Mouse (Mus musculus): Measurements from ENCODE around the gene Kntc1.
"Not testable (repeated sequence)": the region's sequence is repeated elsewhere in the genome, so short reads cannot be mapped to it uniquely, and the experiment has no call there.

Gene Kntc1

GRCm38 (mm10) chr5:123749065-123750064 is at the start of gene Kntc1, which contains the start of gene Rsrc2:
TSS of gene Kntc1 (plus strand) at chr5:123749716.
TSS of gene Rsrc2 (minus strand) at chr5:123749414.
- peak; percentile 99 for DNase-seq (ENCODE audit: low spot score)

- DNase-seq (ENCODE audit: low spot score), result peak; percentile 76
These were observed 48.9 kb upstream of the Kntc1 start for GRCm38 (mm10) chr5:123700625-123701024.

DNA sequence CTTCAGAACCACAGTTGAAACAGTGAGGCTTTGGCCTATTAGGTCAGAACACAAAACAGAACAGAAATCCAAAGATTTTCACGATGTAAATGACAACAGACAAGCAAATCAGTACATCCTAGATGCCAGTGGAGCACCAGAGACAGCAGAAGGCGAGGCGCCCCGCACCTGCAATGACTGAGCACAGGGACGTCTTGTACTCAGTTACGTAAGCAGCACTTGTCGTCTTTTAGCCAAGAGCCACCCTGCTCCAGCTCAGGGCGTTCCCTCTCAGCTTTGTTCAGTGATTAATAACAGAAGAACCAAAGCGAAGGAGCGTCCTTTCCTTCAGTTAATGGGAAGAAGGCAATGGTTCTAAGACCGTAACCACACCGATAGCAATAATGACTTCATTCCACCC is 40.9 kb upstream of the Kntc1 start:
- no peak for DNase-seq (ENCODE audit: low spot score)

DNA sequence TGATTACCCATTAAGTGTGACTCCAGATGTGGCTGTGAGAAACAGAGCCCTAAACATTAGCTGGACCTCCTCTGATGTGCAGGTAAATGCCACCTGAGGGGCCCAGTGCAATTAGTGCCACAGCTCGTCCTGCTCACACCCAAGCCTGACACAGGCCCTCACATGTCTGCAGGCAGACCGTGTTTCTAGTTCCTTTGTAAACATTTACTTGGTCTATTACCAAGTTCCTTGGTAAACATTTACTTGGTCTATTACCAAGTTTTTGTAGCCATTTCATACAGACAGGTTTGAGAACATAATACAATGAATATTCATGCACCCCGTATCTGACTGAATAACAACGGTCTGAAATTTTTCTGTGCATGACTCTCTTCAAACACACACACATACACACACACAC is 39.9 kb upstream of the Kntc1 start:
- DNase-seq (ENCODE audit: low spot score), result no peak

GRCm38 (mm10) chr5:123713782-123714181 is 35.7 kb upstream of the Kntc1 start:
- DNase-seq (ENCODE audit: low spot score), result no peak

GRCm38 (mm10) chr5:123714622-123715021 is 34.9 kb upstream of the Kntc1 start:
- no peak for DNase-seq (ENCODE audit: low spot score)

DNA sequence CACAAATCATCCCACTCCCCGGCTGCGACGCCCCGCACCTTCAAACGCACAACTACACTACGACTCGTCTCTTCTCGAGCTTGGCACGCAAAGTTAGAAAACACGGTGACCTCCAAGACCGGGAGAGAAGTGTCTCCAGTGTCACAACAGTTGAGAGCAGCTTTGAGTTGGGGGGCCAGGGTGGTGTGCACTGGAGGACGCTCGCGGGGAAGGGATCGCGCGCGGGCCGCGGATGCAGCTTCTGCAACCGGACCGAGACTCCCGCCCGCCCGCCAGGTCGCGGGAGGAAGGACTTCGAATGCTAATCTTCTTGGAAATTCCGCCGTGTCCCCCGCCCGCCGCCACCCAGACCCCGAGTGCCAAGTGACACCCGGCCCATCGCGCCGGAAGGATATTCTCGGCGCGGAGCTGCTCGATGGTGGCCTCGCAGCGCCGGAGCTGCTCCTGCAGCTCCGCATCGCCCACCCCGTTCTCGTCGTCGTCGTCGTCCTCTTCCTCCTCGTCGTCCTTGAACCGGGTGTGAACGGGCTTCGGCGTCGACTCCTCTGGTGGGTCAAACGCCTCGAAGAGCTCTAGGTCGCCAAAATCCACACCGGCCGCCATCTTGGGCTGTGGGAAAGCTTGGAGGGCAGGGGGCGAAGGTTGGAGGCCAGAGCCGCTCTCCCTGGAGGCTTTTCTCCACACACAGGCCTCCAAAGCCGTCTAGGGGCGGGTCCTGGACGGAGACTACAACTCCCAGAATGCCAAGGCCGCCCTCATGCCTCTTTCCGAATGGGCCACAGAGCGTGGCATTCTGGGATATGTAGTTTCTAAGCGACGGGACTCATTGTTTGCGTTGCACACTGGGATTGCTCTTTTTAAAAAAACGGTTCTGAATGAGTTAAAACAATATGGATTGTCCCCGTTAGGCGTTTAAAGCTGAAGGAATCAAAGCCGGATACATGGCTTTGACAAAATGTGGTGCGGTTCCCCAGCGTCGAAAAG is 28.9 kb upstream of the Kntc1 start, which contains the start of gene Zcchc8:
TSS of gene Zcchc8 (minus strand) at position 773 of the 984 bp plus-strand sequence.
- peak; percentile 96 for DNase-seq (ENCODE audit: low spot score)

- not testable (repeated sequence) for DNase-seq (ENCODE audit: low spot score)
These were observed 25.7 kb upstream of the Kntc1 start for GRCm38 (mm10) chr5:123723816-123724215.

- no peak for DNase-seq (ENCODE audit: low spot score)
These were observed 18.5 kb upstream of the Kntc1 start for GRCm38 (mm10) chr5:123730981-123731380.

DNA sequence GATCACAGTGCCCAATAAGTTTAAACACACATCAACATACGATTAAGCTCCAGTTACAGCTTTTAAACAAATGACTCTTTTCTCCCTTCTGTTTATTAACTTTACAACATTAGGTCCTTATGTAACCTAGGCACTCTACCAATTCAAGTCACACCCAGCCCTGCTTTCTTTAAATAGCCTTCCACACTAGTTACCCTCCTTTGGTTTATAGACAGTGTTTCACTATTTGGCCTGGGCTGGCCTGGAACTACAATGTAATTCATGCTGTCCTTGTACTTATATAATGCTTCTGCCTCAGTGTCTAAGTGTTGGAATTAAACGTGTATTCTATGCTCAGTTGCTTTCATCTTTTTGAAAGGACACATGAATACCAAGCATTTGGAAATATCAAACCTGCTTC is 5.2 kb upstream of the Kntc1 start:
- DNase-seq (ENCODE audit: low spot score), result no peak

- peak; percentile 39 for DNase-seq (ENCODE audit: low spot score)
These were observed 3.3 kb upstream of the Kntc1 start for GRCm38 (mm10) chr5:123746253-123746652.

GRCm38 (mm10) chr5:123747604-123748003 is 1.9 kb upstream of the Kntc1 start:
- no peak for DNase-seq (ENCODE audit: low spot score)

GRCm38 (mm10) chr5:123748339-123749064 is 1.0 kb upstream of the Kntc1 start:
- no peak for DNase-seq (ENCODE audit: low spot score)

- no peak for DNase-seq (ENCODE audit: low spot score)
These were observed 16.0 kb downstream of the Kntc1 start for GRCm38 (mm10) chr5:123765506-123765905.

DNA sequence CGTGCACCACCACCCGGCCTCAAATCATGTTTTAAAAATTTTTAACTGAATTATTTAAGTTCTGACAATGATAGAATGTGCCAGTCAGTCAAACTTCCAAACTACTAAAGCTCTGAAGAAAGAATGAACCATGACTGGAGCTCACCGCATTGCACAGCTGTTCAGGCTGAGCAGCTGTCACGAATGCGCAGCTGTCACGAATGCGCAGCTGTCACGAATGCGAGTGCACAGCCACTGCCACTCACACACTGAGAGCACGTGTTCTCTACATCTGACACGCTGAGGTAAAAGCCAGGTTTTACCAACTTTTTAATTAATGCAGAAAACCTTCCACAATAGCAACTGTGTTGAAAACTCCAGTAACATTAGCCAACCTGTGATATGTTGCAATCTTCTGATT is 16.9 kb downstream of the Kntc1 start:
- not testable (repeated sequence) for DNase-seq (ENCODE audit: low spot score)

GRCm38 (mm10) chr5:123773441-123773840 is 23.9 kb downstream of the Kntc1 start:
- DNase-seq (ENCODE audit: low spot score), result no peak

GRCm38 (mm10) chr5:123780716-123781115 is 31.2 kb downstream of the Kntc1 start:
- no peak for DNase-seq (ENCODE audit: low spot score)

GRCm38 (mm10) chr5:123781864-123782263 is 32.3 kb downstream of the Kntc1 start:
- DNase-seq (ENCODE audit: low spot score), result no peak

GRCm38 (mm10) chr5:123788976-123789375 is 39.5 kb downstream of the Kntc1 start:
- no peak for DNase-seq (ENCODE audit: low spot score)

DNA sequence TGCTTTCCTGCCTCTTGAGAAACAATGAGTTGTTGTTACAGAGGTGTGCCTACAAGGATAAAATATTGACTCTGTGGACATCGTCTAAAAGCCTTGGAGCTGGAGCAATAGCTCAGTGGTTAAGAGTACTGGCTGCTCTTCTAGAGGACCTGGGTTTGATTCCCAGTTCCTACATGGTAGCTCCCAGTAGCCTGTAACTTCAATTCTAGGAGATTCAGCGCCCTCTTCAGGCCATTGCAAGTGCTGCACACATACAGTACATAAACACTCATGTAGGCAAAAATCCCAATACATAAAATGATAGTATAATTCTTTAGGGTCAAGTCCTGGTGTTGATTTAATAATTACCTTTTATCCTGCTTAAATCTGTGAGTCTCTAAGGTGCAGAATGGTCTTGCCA is 43.6 kb downstream of the Kntc1 start:
- DNase-seq (ENCODE audit: low spot score), result no peak

DNA sequence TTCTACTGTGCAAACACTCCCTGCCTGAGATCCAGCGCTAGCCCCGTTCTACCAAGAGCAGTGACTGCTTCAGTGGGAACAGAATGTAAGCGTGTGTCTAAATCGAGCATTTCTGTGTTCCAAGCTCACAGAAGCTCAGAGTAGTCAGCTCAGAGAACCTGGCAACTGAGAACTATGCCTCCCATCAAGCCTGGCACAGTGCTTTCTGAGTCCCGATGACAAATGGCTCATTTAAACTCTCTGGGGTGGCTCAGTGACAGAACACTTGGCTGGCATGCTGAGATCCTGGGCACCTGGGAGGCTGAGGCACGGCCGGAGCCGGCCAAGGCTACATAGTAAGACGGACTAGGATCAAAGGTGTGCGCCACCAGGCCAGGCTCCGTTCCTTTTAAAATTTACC is 56.8 kb downstream of the Kntc1 start:
- no peak for DNase-seq (ENCODE audit: low spot score)

DNA sequence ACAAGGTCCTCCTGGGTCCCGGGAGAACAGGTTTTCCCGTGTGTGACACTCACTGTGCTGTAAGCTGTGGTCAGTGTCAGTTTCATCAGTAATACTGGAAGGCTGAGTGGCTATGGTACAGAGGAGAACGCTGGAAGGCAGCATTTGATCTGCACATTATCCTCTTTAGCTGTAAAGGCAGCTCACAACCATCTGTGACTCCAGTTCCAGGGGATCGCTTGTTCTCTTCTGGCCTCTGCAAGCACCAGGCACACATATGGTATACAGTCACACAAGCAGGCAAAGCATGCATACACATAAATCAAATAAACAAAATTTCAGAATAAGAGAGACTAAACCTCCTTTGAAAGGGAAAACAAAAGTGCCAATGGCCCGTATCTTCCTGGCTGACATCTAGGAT is 59.0 kb downstream of the Kntc1 start:
- DNase-seq (ENCODE audit: low spot score), result no peak

Measured in MN1 (cell line).